Mouse (Mus musculus): ENCODE measurements at regions not wholly inside any gene's neighbourhood (a gene's known extent, or its start where the extent isn't known, plus 50 kb on each side); places are given as distances from the start of the nearest gene placed in this dataset.
"Not testable (repeated sequence)": the region's sequence is repeated elsewhere in the genome, so short reads cannot be mapped to it uniquely, and the experiment has no call there.

DNA sequence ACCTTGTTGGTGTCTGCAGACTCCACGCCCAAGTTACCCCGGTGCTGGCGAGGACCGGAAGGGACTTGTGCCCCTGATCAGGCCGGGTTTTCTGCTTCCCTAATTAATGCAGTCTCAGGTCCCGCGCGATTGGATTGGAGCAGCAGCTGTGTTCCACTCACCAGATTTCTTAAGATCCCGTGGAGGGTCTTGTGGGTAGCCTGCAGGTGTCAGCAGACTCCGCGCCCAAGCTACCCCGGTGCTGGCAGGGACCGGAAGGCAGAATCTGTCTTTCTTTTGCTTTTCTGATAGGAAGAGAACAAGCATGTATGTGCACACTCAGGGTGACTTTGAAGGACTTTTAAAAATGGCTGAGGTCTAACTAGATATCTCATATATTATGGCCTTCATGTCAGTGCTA lies 147.7 kb upstream of the Cdk6 start:
- WGBS = 92% methylated on average over 13 of the region's 13 CpGs
- ATAC-seq (ENCODE audit: low FRiP score, low TSS enrichment); H3K4me1 ChIP-seq (ENCODE audit: control insufficient read depth, insufficient read depth, low read length); H3K36me3 ChIP-seq (ENCODE audit: control insufficient read depth, insufficient read depth, low read length); H3K4me3 ChIP-seq (replicated peaks; ENCODE audit: low read depth, low read length); H3K27ac ChIP-seq (replicated peaks; ENCODE audit: low read depth, low read length); H3K27me3 ChIP-seq (ENCODE audit: control insufficient read depth, insufficient read depth, low read length); H3K9me3 ChIP-seq (ENCODE audit: control insufficient read depth, low read length); H3K9ac ChIP-seq (replicated peaks; ENCODE audit: low read length); DNase-seq; H3K4me2 ChIP-seq (ENCODE audit: low read length): not testable (repeated sequence)

DNA sequence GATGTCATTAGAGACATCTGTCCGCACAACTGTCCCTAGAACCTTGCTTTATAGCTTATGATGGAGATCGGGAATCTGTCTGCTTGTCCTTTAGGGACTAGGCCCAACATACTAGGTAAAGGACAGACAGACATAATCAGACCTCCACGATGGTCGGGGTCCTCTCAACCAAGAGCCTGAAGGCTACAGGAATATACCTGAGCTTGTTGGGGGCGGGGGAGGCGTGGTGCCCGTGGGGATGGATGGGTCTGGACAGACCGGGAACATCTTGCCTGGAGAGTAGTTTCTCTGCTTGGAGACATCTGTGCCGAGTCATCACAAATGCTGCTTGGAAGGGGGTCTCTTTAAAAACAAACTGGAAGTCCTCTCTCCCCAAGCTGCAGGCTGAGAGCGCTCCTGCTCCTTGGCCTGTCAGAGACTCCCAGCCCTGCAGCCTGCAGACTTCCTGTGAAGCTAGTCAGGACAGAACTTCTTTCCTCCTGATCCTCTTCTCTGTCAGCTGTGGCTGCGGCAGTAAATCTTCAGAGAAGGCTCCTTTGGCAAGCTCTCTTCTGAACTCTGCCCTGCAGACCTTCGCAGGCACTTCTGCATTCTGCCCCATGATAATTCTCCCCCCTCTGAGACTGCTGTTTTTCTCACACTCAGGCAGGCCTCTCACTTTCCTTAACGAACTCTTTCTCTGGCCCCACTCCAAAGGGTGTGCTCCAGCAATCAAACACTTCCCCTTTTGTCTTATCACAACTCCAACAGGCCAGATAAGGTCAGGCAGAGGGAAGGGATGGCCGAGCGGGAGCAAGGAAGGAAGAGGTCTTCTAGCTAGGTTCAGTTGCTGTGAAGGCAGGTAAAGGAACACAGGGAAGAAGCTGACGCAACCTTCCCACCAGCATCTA lies 143.1 kb upstream of the Cdk6 start:
- Histone ChIP-seq H3K27me3 (ENCODE audit: control insufficient read depth, insufficient read depth, low read length) (no peaks in the 10 kb centered on the region), H3K4me1 (ENCODE audit: control insufficient read depth, insufficient read depth, low read length) (no peaks in the 10 kb centered on the region), H3K4me2 (ENCODE audit: low read length) (no peak overlapping the region), H3K9me3 (ENCODE audit: control insufficient read depth, low read length) (no peaks in the 10 kb centered on the region), H3K36me3 (ENCODE audit: control insufficient read depth, insufficient read depth, low read length) (no peaks in the 10 kb centered on the region), H3K27ac (replicated peaks; ENCODE audit: low read depth, low read length) (no peak overlapping the region), H3K4me3 (replicated peaks; ENCODE audit: low read depth, low read length) (no peak overlapping the region), H3K9ac (replicated peaks; ENCODE audit: low read length) (no peak overlapping the region)
- WGBS = 79% methylated on average over 16 of the region's 16 CpGs
- ATAC-seq (ENCODE audit: low FRiP score, low TSS enrichment) (no peak), DNase-seq (peak; percentile 0)

DNA sequence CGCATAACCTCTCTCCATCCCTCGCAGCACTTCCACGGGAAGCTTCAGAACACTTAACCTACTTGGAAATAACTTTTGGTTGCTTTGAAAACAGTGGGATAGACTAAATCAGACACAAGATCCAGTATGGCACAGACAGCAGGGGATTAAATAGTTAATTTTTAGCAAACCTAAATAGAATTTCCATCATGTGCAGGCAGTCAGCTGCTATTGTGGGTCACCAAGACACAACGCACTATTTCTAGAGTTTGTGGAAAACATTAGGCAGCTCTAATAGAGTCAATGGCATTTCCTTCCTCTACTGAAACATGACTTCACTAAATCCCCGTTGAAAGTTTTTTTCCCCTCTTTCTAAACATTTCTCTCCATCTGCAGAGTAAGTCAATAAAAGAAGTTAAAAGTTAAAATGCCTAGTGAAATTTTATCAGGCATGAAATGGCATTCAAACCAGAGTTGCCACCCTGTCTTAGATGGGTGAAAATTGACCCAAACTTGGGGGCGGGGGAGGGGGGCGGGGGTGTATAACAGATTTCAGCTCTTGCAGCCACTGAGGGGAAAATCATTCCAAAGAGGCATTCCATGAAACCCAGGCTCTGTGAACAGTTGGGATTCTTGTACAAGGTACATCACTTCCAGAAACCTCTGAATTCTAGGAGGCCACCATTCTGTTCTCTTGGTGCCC lies 142.3 kb upstream of the Cdk6 start:
- 87% methylated on average over 7 of the region's 7 CpGs for WGBS
- H3K4me3 ChIP-seq (replicated peaks; ENCODE audit: low read depth, low read length) = not testable (repeated sequence)

DNA sequence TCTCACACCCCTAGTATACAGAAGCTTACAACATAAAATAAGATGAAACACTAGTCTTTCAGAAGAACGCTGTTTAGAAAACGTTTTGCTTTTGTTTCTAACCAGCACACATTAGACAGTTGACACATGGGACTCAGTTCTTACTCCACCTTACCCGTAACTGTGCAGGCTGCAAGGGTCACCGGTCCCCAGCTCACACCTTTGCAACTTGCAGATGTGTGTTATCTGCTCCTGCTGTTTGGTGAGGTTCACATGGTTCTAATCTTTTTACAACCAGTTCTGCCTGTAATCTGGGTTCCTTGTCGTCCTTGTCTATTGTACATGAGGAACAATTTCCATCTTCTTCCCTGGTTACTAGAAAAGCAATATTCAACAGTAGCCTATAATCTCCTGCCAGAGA lies 135.1 kb upstream of the Cdk6 start:
- 85% methylated on average over 5 of the region's 5 CpGs for WGBS
- not testable (repeated sequence) for H3K4me1 ChIP-seq (ENCODE audit: control insufficient read depth, insufficient read depth, low read length); H3K9me3 ChIP-seq (ENCODE audit: control insufficient read depth, low read length); ATAC-seq (ENCODE audit: low FRiP score, low TSS enrichment); H3K27me3 ChIP-seq (ENCODE audit: control insufficient read depth, insufficient read depth, low read length); H3K4me2 ChIP-seq (ENCODE audit: low read length); H3K9ac ChIP-seq (replicated peaks; ENCODE audit: low read length); H3K27ac ChIP-seq (replicated peaks; ENCODE audit: low read depth, low read length); DNase-seq; H3K4me3 ChIP-seq (replicated peaks; ENCODE audit: low read depth, low read length); H3K36me3 ChIP-seq (ENCODE audit: control insufficient read depth, insufficient read depth, low read length)

More for the DNA sequence above, 142.3 kb upstream of the Cdk6 start:
- H3K9me3 ChIP-seq (ENCODE audit: control insufficient read depth, low read length); H3K36me3 ChIP-seq (ENCODE audit: control insufficient read depth, insufficient read depth, low read length); ATAC-seq (ENCODE audit: low FRiP score, low TSS enrichment); DNase-seq; H3K27ac ChIP-seq (replicated peaks; ENCODE audit: low read depth, low read length); H3K27me3 ChIP-seq (ENCODE audit: control insufficient read depth, insufficient read depth, low read length); H3K4me2 ChIP-seq (ENCODE audit: low read length); H3K4me1 ChIP-seq (ENCODE audit: control insufficient read depth, insufficient read depth, low read length); H3K9ac ChIP-seq (replicated peaks; ENCODE audit: low read length): not testable (repeated sequence)

DNA sequence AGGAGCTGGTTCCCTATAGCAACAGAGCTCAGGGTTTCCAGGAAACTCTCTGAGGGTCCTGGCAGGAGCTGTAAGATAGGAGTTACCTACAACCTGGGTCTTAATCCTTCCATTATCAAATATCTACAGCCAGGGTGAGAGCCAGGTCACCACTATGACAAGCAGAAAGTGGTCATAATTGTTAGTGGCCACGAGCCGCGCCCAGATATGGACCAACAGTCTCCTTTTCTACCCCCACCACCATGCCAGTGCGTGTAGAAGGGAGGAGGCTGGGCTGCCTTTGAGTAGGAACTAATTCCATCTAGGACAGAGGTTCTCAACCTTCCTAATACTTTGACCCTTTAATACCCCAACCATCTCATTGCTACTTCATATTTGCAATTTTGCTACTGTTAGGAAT lies 133.0 kb upstream of the Cdk6 start:
- not testable (repeated sequence) for DNase-seq

DNA sequence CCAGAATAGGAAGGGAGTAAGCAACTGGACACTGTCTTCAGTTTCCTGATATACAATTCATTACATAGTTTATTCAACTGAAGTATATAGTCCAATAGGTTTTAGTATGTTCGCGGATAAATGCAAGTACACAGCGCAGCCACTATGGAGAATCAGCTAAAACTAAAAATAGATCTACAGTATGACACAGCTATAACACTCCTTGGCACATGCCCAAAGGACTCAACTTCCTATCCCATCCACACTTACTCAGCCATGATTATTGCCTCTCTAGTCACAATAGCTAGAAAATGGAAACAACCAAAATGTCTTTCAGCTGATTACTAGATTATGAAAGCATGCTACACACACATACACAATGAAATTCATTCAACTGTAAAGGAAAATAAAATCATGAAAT lies 130.0 kb upstream of the Cdk6 start:
- DNase-seq (no peak), ATAC-seq (ENCODE audit: low FRiP score, low TSS enrichment) (no peak)
- no peak overlapping the region for H3K4me2 ChIP-seq (ENCODE audit: low read length)
- no peak overlapping the region for H3K9ac ChIP-seq (replicated peaks; ENCODE audit: low read length)
- H3K9me3 ChIP-seq (ENCODE audit: control insufficient read depth, low read length) = no peaks in the 10 kb centered on the region
- WGBS = 98% methylated on average over 3 of the region's 3 CpGs
- H3K4me1 ChIP-seq (ENCODE audit: control insufficient read depth, insufficient read depth, low read length) = no peaks in the 10 kb centered on the region
- no peaks in the 10 kb centered on the region for H3K36me3 ChIP-seq (ENCODE audit: control insufficient read depth, insufficient read depth, low read length)
- no peak overlapping the region for H3K27ac ChIP-seq (replicated peaks; ENCODE audit: low read depth, low read length)
- H3K4me3 ChIP-seq (replicated peaks; ENCODE audit: low read depth, low read length) = no peak overlapping the region
- H3K27me3 ChIP-seq (ENCODE audit: control insufficient read depth, insufficient read depth, low read length) = no peaks in the 10 kb centered on the region

More for the DNA sequence above, 133.0 kb upstream of the Cdk6 start:
- not testable (repeated sequence) for H3K27ac ChIP-seq (replicated peaks; ENCODE audit: low read depth, low read length); ATAC-seq (ENCODE audit: low FRiP score, low TSS enrichment); H3K9ac ChIP-seq (replicated peaks; ENCODE audit: low read length); H3K27me3 ChIP-seq (ENCODE audit: control insufficient read depth, insufficient read depth, low read length); H3K4me2 ChIP-seq (ENCODE audit: low read length); H3K4me1 ChIP-seq (ENCODE audit: control insufficient read depth, insufficient read depth, low read length); H3K4me3 ChIP-seq (replicated peaks; ENCODE audit: low read depth, low read length); H3K9me3 ChIP-seq (ENCODE audit: control insufficient read depth, low read length); H3K36me3 ChIP-seq (ENCODE audit: control insufficient read depth, insufficient read depth, low read length)
- 86% methylated on average over 4 of the region's 4 CpGs for WGBS

DNA sequence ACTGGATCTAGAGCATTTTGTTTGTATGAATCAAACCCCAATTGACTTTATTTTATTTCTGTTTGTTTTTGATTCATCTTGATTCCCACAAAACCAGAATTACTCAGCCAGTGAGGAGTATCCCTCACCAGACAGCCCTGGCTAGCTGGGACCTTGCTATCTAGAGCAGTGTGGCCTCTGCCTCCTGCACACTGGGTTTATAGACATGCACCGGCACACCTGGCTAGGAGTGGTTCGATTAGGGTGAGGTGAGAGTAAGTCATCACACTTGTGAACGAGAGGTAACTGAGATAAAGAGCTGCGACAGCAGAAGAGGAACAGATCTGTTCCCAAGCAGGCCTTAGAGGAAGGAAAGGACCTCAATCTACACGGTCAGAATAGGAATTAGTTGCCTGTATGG lies 125.2 kb upstream of the Cdk6 start:
- Histone ChIP-seq H3K36me3 (ENCODE audit: control insufficient read depth, insufficient read depth, low read length) (no peaks in the 10 kb centered on the region), H3K4me2 (ENCODE audit: low read length) (no peak overlapping the region), H3K9me3 (ENCODE audit: control insufficient read depth, low read length) (no peaks in the 10 kb centered on the region), H3K4me1 (ENCODE audit: control insufficient read depth, insufficient read depth, low read length) (no peaks in the 10 kb centered on the region), H3K27me3 (ENCODE audit: control insufficient read depth, insufficient read depth, low read length) (no peaks in the 10 kb centered on the region), H3K27ac (replicated peaks; ENCODE audit: low read depth, low read length) (no peak overlapping the region), H3K9ac (replicated peaks; ENCODE audit: low read length) (no peak overlapping the region), H3K4me3 (replicated peaks; ENCODE audit: low read depth, low read length) (no peak overlapping the region)
- DNase-seq (no peak), ATAC-seq (ENCODE audit: low FRiP score, low TSS enrichment) (no peak)
- 90% methylated on average over 5 of the region's 5 CpGs for WGBS

DNA sequence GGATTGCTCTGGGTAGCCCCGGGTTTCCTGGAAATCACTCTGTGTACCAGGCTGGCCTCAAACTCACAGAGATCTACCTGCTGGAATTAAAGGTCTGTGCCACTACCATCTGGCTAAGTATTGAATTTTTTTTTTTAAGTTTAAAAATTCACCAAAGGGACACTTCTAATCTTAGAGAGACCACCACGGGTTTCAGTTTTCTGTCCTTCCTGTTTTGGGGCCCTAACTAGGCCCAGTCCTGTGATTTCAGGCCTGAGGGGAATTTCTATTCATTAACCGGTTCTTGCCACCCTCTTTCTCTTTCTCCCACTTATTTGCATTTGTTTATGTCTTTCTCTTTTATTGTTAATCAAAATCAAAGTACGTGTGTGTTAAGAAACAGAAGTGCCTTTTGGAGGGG lies 122.1 kb upstream of the Cdk6 start:
- no peak for ATAC-seq (ENCODE audit: low FRiP score, low TSS enrichment)

DNA sequence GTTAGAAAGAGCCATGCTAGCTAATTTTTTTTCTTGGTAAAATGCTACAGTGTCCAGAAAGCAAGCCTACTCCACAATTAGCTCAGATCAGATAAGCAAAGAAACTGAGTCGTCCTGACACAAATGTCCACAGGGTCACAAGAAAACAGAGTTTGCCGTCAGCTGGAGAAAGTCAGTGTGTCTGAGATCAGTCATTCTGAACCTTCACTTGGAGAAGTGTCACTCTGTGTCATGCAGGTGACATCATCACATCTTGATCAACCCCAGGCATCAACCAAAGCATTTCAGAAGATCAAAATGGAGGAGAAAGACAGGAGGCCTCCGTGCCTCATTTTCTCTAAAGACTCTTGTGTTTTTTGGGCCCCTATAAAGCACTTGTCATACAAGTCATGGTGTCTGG lies 121.5 kb upstream of the Cdk6 start:
- H3K9me3 ChIP-seq (ENCODE audit: control insufficient read depth, low read length) = no peaks in the 10 kb centered on the region
- no peak for ATAC-seq (ENCODE audit: low FRiP score, low TSS enrichment)
- no peak overlapping the region for H3K9ac ChIP-seq (replicated peaks; ENCODE audit: low read length)
- H3K4me3 ChIP-seq (replicated peaks; ENCODE audit: low read depth, low read length) = no peak overlapping the region
- H3K27me3 ChIP-seq (ENCODE audit: control insufficient read depth, insufficient read depth, low read length) = no peaks in the 10 kb centered on the region
- H3K4me1 ChIP-seq (ENCODE audit: control insufficient read depth, insufficient read depth, low read length) = no peaks in the 10 kb centered on the region
- no peaks in the 10 kb centered on the region for H3K36me3 ChIP-seq (ENCODE audit: control insufficient read depth, insufficient read depth, low read length)
- no peak overlapping the region for H3K27ac ChIP-seq (replicated peaks; ENCODE audit: low read depth, low read length)
- no peak overlapping the region for H3K4me2 ChIP-seq (ENCODE audit: low read length)
- DNase-seq = no peak
- 83% methylated on average over 3 of the region's 3 CpGs for WGBS

More for the DNA sequence above, 122.1 kb upstream of the Cdk6 start:
- no peak for DNase-seq
- no peaks in the 10 kb centered on the region for H3K36me3 ChIP-seq (ENCODE audit: control insufficient read depth, insufficient read depth, low read length)
- H3K4me2 ChIP-seq (ENCODE audit: low read length) = no peak overlapping the region
- H3K9me3 ChIP-seq (ENCODE audit: control insufficient read depth, low read length) = no peaks in the 10 kb centered on the region
- H3K4me1 ChIP-seq (ENCODE audit: control insufficient read depth, insufficient read depth, low read length) = no peaks in the 10 kb centered on the region
- H3K4me3 ChIP-seq (replicated peaks; ENCODE audit: low read depth, low read length) = no peak overlapping the region
- H3K9ac ChIP-seq (replicated peaks; ENCODE audit: low read length) = no peak overlapping the region
- WGBS = 51% methylated on average over 4 of the region's 4 CpGs
- H3K27me3 ChIP-seq (ENCODE audit: control insufficient read depth, insufficient read depth, low read length) = no peaks in the 10 kb centered on the region
- no peak overlapping the region for H3K27ac ChIP-seq (replicated peaks; ENCODE audit: low read depth, low read length)
